Mouse (Mus musculus) embryonic facial prominence, embryonic 15.5 days (tissue): ENCODE measurements around the gene Tjap1. TPM values are rescaled to one million over a fixed set of nuclear protein-coding genes. Genes with fewer than 3 reads are reported as not detected.

Experiments
- ATAC-seq: fragments of 200-750 bp; cut with Nextera tagmentation; 2 replicates; pipeline ENCODE4 v1.8.0; 2017; ENCODE audit warnings: low read depth, moderate TSS enrichment; ENCODE audit not compliant: insufficient number of reproducible peaks, low FRiP score, low TSS enrichment
- H3K27ac ChIP-seq: fragments of 300-500 bp; sonication (generic); replicated peaks from 2 replicates; pipeline ENCODE4 v1.5.1; 2015; ENCODE audit warnings: mild to moderate bottlenecking, inconsistent platforms
- H3K27me3 ChIP-seq: fragments of 300-500 bp; sonication (generic); 2 replicates; pipeline ENCODE4 v1.6.1; 2015; ENCODE audit warnings: inconsistent platforms
- H3K36me3 ChIP-seq: fragments of 300-500 bp; sonication (generic); 2 replicates; pipeline ENCODE4 v1.6.1; 2015; ENCODE audit warnings: mild to moderate bottlenecking, inconsistent platforms
- H3K4me1 ChIP-seq: fragments of 300-500 bp; sonication (generic); 2 replicates; pipeline ENCODE4 v1.6.1; 2015; ENCODE audit warnings: inconsistent platforms
- H3K4me2 ChIP-seq: fragments of 300-500 bp; sonication (generic); replicated peaks from 2 replicates; pipeline ENCODE4 v1.6.1; 2015; ENCODE audit warnings: mild to moderate bottlenecking, inconsistent platforms
- H3K4me3 ChIP-seq: fragments of 300-500 bp; sonication (generic); replicated peaks from 2 replicates; pipeline ENCODE4 v1.5.1; 2015; ENCODE audit warnings: mild to moderate bottlenecking, inconsistent platforms
- H3K9ac ChIP-seq: fragments of 300-500 bp; sonication (generic); 2 replicates; pipeline ENCODE4 v1.6.1; 2015; ENCODE audit warnings: inconsistent platforms
- H3K9me3 ChIP-seq: fragments of 300-500 bp; sonication (generic); replicated peaks from 2 replicates; pipeline ENCODE4 v1.6.1; 2016; ENCODE audit warnings: inconsistent platforms
- WGBS: fragments of 180-500 bp; shearing (Covaris S2); methylation state at CpG from one replicate; pipeline ENCODE4 v1.1.7; 2015; 5-methylcytosine and 5-hydroxymethylcytosine counted together
- polyA plus RNA-seq: library from polyadenylated mRNA; unstranded; fragments of >200 nt; fragmentation: Nextera tagmentation; extraction: Ambion mirVana; gene quantifications from 2 replicates; pipeline ENCODE4 v1.2.1, GENCODE M21; 2015

The Tjap1 gene
- polyA plus RNA-seq, 1 experiment from 2014 or later: 64.0 TPM

- 51% methylated on average over 10 of the region's 10 CpGs for WGBS
- Histone ChIP-seq H3K4me3 (no peak overlapping the region), H3K27ac (peak overlapping the region; percentile 23; the same call in 1 of the 2 replicates), H3K4me2 (no peak overlapping the region), H3K9me3 (no peaks in the 10 kb centered on the region), H3K36me3 (peaks cover 63% of the 10 kb centered on the region), H3K4me1 (peaks cover 70% of the 10 kb centered on the region), H3K27me3 (no peaks in the 10 kb centered on the region), H3K9ac (no peak overlapping the region)
- ATAC-seq: no peak
Measured at GRCm38 (mm10) chr17:46268026-46268720, 14.7 kb downstream of the Tjap1 start.

GRCm38 (mm10) chr17:46267511-46267910 lies 15.3 kb downstream of the Tjap1 start:
- 67% methylated on average over 7 of the region's 7 CpGs for WGBS
- H3K36me3 ChIP-seq: peaks cover 69% of the 10 kb centered on the region
- no peak overlapping the region for H3K4me3 ChIP-seq
- H3K9ac ChIP-seq: no peak overlapping the region
- 0 out of 2 replicates have a peak overlapping the region, but pooled peaks have one; percentile 77 for H3K27ac ChIP-seq
- no peaks in the 10 kb centered on the region for H3K9me3 ChIP-seq
- ATAC-seq: no peak
- no peak overlapping the region for H3K4me2 ChIP-seq
- peaks cover 64% of the 10 kb centered on the region for H3K4me1 ChIP-seq
- no peaks in the 10 kb centered on the region for H3K27me3 ChIP-seq

DNA sequence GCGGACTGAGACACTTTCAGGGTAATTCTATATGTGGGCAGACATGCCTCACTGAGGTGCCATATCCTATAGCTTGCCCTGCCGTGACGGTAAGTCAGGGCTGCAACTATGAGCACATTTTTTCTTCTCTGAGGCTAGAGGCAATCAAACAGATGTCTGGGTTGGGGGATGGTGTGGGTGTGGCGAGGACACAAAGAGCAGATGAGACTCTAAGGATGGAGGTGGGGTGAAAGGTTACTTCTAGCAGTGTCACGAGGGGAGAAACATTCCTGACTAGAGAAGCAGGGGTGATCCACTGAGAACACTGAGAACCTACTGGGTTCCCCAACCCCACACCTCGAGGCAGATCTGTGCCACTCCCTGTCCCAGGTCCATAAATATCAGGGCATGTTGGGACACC lies 15.8 kb downstream of the Tjap1 start:
- Histone ChIP-seq H3K36me3 (peaks cover 74% of the 10 kb centered on the region), H3K4me3 (no peak overlapping the region), H3K27ac (peak overlapping the region; percentile 77), H3K9ac (no peak overlapping the region), H3K9me3 (no peaks in the 10 kb centered on the region), H3K4me1 (peaks cover 60% of the 10 kb centered on the region), H3K27me3 (no peaks in the 10 kb centered on the region), H3K4me2 (no peak overlapping the region)
- WGBS: 46% methylated on average over 6 of the region's 6 CpGs
- ATAC-seq: no peak

DNA sequence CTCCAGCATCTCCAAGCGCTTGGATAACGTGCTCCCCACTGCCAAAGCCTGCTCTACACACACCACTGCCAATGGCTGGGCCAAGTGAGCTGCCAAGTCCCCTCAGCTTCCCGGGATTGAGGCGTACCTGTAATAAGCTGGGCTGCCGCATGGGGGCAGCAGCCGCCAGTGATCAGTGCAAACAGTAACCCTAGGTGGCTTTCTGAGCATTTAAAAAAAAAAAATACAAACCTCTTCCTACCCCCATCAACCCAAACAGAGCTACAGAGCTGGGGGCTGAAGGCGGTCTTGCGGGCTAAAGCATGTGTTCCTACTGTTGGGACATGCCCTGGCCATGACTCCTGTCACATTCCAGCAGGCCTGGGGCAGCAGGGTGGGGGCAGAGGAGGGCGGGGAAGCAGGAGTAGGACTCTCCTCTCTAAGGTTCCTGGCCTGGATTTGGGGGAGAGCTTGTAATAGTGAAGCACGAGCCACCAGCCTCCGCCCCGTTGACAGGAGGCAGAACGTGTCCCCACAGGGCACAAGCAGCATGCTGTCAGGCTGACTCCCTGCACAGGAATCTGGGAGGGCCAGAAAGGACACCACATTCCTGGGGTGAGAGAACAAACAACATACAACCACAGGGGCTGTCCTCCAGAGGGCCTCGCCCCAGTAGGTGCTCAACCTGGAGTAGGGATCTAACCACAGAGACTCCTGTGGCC lies 16.8 kb downstream of the Tjap1 start:
- peak; percentile 43 for ATAC-seq
- H3K4me1 ChIP-seq: peaks cover 51% of the 10 kb centered on the region
- H3K27ac ChIP-seq: peak overlapping the region; percentile 77
- H3K27me3 ChIP-seq: no peaks in the 10 kb centered on the region
- H3K4me3 ChIP-seq: no peak overlapping the region
- 10% methylated on average over 14 of the region's 14 CpGs for WGBS
- no peak overlapping the region for H3K9ac ChIP-seq
- no peaks in the 10 kb centered on the region for H3K9me3 ChIP-seq
- H3K4me2 ChIP-seq: no peak overlapping the region
- H3K36me3 ChIP-seq: peaks cover 74% of the 10 kb centered on the region

DNA sequence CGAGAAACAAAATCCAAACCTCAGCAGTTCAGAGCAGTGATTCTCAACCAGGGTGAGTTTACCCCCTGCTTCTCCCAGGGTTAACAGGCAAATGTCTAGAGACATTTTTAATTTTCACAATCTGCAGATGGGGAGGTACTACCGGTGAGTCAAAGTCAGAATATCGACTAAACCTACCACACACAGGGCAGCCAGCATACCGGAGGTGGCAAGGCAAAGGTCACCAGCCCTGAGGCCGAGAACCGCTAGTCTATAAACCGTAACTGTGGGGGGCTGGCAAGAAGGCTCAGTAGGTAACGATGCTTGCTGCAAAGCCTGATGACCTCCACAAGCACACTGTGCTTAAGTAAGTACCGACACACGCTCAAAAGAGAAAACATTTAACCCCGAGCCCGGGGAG lies 17.3 kb downstream of the Tjap1 start:
- H3K27me3 ChIP-seq: no peaks in the 10 kb centered on the region
- H3K27ac ChIP-seq: no peak overlapping the region
- peaks cover 46% of the 10 kb centered on the region for H3K4me1 ChIP-seq
- H3K4me2 ChIP-seq: no peak overlapping the region
- no peak overlapping the region for H3K9ac ChIP-seq
- H3K36me3 ChIP-seq: peaks cover 74% of the 10 kb centered on the region
- H3K9me3 ChIP-seq: no peaks in the 10 kb centered on the region
- H3K4me3 ChIP-seq: no peak overlapping the region
- 68% methylated on average over 12 of the region's 12 CpGs for WGBS
- ATAC-seq: no peak

GRCm38 (mm10) chr17:46262201-46262694 lies 20.6 kb downstream of the Tjap1 start:
- no peak for ATAC-seq
- no peaks in the 10 kb centered on the region for H3K27me3 ChIP-seq
- no peak overlapping the region for H3K4me3 ChIP-seq
- H3K4me1 ChIP-seq: peaks cover 19% of the 10 kb centered on the region
- no peak overlapping the region for H3K4me2 ChIP-seq
- H3K27ac ChIP-seq: no peak overlapping the region
- H3K9me3 ChIP-seq: no peaks in the 10 kb centered on the region
- 88% methylated on average over 5 of the region's 5 CpGs for WGBS
- H3K9ac ChIP-seq: no peak overlapping the region
- peaks cover 83% of the 10 kb centered on the region for H3K36me3 ChIP-seq

- H3K9ac ChIP-seq: no peak overlapping the region
Measured at GRCm38 (mm10) chr17:46259675-46260074, 23.2 kb downstream of the Tjap1 start.

GRCm38 (mm10) chr17:46258279-46259053 lies 24.4 kb downstream of the Tjap1 start:
- Histone ChIP-seq H3K4me1 (peaks cover 18% of the 10 kb centered on the region), H3K4me3 (no peak overlapping the region), H3K36me3 (peaks cover 75% of the 10 kb centered on the region), H3K27me3 (peaks cover 15% of the 10 kb centered on the region), H3K4me2 (no peak overlapping the region), H3K9ac (no peak overlapping the region), H3K9me3 (no peaks in the 10 kb centered on the region), H3K27ac (no peak overlapping the region)
- 83% methylated on average over 30 of the region's 30 CpGs for WGBS
- ATAC-seq: no peak

More at GRCm38 (mm10) chr17:46259675-46260074, 23.2 kb downstream of the Tjap1 start:
- Histone ChIP-seq H3K9me3 (no peaks in the 10 kb centered on the region), H3K36me3 (peaks cover 87% of the 10 kb centered on the region), H3K27ac (no peak overlapping the region), H3K4me1 (peaks cover 8% of the 10 kb centered on the region; the same call in 1 of the 2 replicates), H3K4me3 (no peak overlapping the region), H3K4me2 (no peak overlapping the region), H3K27me3 (peaks cover 9% of the 10 kb centered on the region)
- WGBS: 85% methylated on average over 17 of the region's 17 CpGs
- ATAC-seq: no peak

- H3K27ac ChIP-seq: no peak overlapping the region
- no peaks in the 10 kb centered on the region for H3K9me3 ChIP-seq
- 0 out of 2 replicates have a peak overlapping the region, but pooled peaks have one; percentile 2 for H3K4me2 ChIP-seq
- H3K4me3 ChIP-seq: peak overlapping the region; percentile 68
- peaks cover 15% of the 10 kb centered on the region for H3K27me3 ChIP-seq
- no peak overlapping the region for H3K9ac ChIP-seq
- 30% methylated on average over 6 of the region's 6 CpGs for WGBS
- peaks cover 65% of the 10 kb centered on the region for H3K36me3 ChIP-seq
- peaks cover 27% of the 10 kb centered on the region for H3K4me1 ChIP-seq
- no peak for ATAC-seq
Measured at GRCm38 (mm10) chr17:46255147-46255546, 27.7 kb downstream of the Tjap1 start.

- no peak overlapping the region for H3K27ac ChIP-seq
- peak overlapping the region; percentile 99 for H3K4me2 ChIP-seq
- peaks cover 15% of the 10 kb centered on the region for H3K27me3 ChIP-seq
- peaks cover 64% of the 10 kb centered on the region for H3K36me3 ChIP-seq
- peak; percentile 0; the same call in 1 of the 2 replicates for ATAC-seq
- WGBS: under 1% methylated on average over 49 of the region's 54 CpGs
- peak overlapping the region; percentile 47 for H3K9ac ChIP-seq
- H3K4me3 ChIP-seq: peak overlapping the region; percentile 68
- H3K9me3 ChIP-seq: no peaks in the 10 kb centered on the region
- H3K4me1 ChIP-seq: peaks cover 35% of the 10 kb centered on the region
Measured at GRCm38 (mm10) chr17:46254106-46254505, 28.7 kb downstream of the Tjap1 start.
